Mouse (Mus musculus) lung, embryonic 14.5 days (tissue): Measurements from ENCODE around the gene Art4. TPM values are rescaled to one million over a fixed set of nuclear protein-coding genes. Genes with fewer than 3 reads are reported as not detected.

Experiments
- ATAC-seq: fragments of 200-750 bp; cut with Nextera tagmentation; 2 replicates; pipeline ENCODE4 v1.8.0; 2017; ENCODE audit warnings: mild to moderate bottlenecking, moderate TSS enrichment, moderate library complexity; ENCODE audit not compliant: insufficient read depth
- DNase-seq: peaks from one replicate; pipeline ENCODE4 v3.0.0-alpha.2; 2015
- H3K27ac ChIP-seq: fragments of 300-500 bp; sonication (generic); 2 replicates; pipeline ENCODE4 v1.5.1; 2014; ENCODE audit warnings: low read depth, mild to moderate bottlenecking, moderate library complexity
- H3K27me3 ChIP-seq: fragments of 300-500 bp; sonication (generic); 2 replicates; pipeline ENCODE4 v1.6.1; 2014; ENCODE audit warnings: low read length, control low read depth; ENCODE audit not compliant: insufficient read depth
- H3K36me3 ChIP-seq: fragments of 300-500 bp; sonication (generic); 2 replicates; pipeline ENCODE4 v1.6.1; 2014; ENCODE audit warnings: control low read depth; ENCODE audit not compliant: insufficient read depth
- H3K4me1 ChIP-seq: fragments of 300-500 bp; sonication (generic); 2 replicates; pipeline ENCODE4 v1.6.1; 2014; ENCODE audit warnings: antibody characterized with exemption, control low read depth; ENCODE audit not compliant: insufficient read depth
- H3K4me2 ChIP-seq: fragments of 300-500 bp; sonication (generic); 2 replicates; pipeline ENCODE4 v1.6.1; 2014; ENCODE audit warnings: mild to moderate bottlenecking
- H3K4me3 ChIP-seq: fragments of 300-500 bp; sonication (generic); 2 replicates; pipeline ENCODE4 v1.5.1; 2014; ENCODE audit warnings: low read depth, low read length
- H3K9ac ChIP-seq: fragments of 300-500 bp; sonication (generic); 2 replicates; pipeline ENCODE4 v1.6.1; 2014
- H3K9me3 ChIP-seq: fragments of 300-500 bp; sonication (generic); 2 replicates; pipeline ENCODE4 v1.6.1; 2016; ENCODE audit warnings: low read depth, low read length, control low read depth
- CTCF ChIP-seq: IDR thresholded peaks from 2 replicates; pipeline ENCODE4 v1.5.1; 2016; ENCODE audit warnings: antibody characterized with exemption, low read depth
- WGBS: fragments of 180-500 bp; shearing (Covaris S2); extraction: QIAGEN DNeasy Blood & Tissue Kit; methylation state at CpG from one replicate; pipeline ENCODE4 v1.1.7; 2014; 5-methylcytosine and 5-hydroxymethylcytosine counted together
- polyA plus RNA-seq: library from polyadenylated mRNA; unstranded; fragments of >200 nt; fragmentation: Nextera tagmentation; extraction: Ambion mirVana; gene quantifications from 2 replicates; pipeline ENCODE4 v1.2.1, GENCODE M21; 2014

The Art4 gene
- polyA plus RNA-seq, 1 experiment from 2014 or later, result 3.3 TPM

GRCm38 (mm10) chr6:136898954-136899353 lies 41.4 kb upstream of the Art4 start:
- TF ChIP-seq CTCF, result no peak
- H3K27me3 ChIP-seq, result no peaks in the 10 kb centered on the region
- H3K27ac ChIP-seq, result peak overlapping the region; percentile 85
- no peak overlapping the region for H3K4me2 ChIP-seq
- H3K4me1 ChIP-seq, result peaks cover 30% of the 10 kb centered on the region
- 36% methylated on average over 2 of the region's 2 CpGs for WGBS
- no peaks in the 10 kb centered on the region for H3K36me3 ChIP-seq
- no peak for DNase-seq
- no peak for ATAC-seq
- no peak overlapping the region for H3K4me3 ChIP-seq
- H3K9me3 ChIP-seq, result no peaks in the 10 kb centered on the region
- no peak overlapping the region for H3K9ac ChIP-seq

GRCm38 (mm10) chr6:136898222-136898621 lies 40.7 kb upstream of the Art4 start:
- no peaks in the 10 kb centered on the region for H3K27me3 ChIP-seq
- H3K9me3 ChIP-seq, result no peaks in the 10 kb centered on the region
- H3K36me3 ChIP-seq, result no peaks in the 10 kb centered on the region
- WGBS, result 20% methylated on average over 4 of the region's 4 CpGs
- ATAC-seq, result peak; percentile 98
- peak overlapping the region; percentile 94 for H3K27ac ChIP-seq
- peaks cover 33% of the 10 kb centered on the region for H3K4me1 ChIP-seq
- no peak overlapping the region for H3K4me2 ChIP-seq
- H3K9ac ChIP-seq, result no peak overlapping the region
- no peak overlapping the region for H3K4me3 ChIP-seq
- DNase-seq, result peak; percentile 99
- no peak for TF ChIP-seq CTCF

- Histone ChIP-seq H3K4me1 (peaks cover 33% of the 10 kb centered on the region), H3K4me3 (no peak overlapping the region), H3K9ac (no peak overlapping the region), H3K27ac (peak overlapping the region; percentile 94), H3K36me3 (no peaks in the 10 kb centered on the region), H3K9me3 (no peaks in the 10 kb centered on the region), H3K4me2 (no peak overlapping the region), H3K27me3 (no peaks in the 10 kb centered on the region)
- TF ChIP-seq CTCF, result no peak
- DNase-seq (peak; percentile 74), ATAC-seq (peak; percentile 62)
- WGBS, result 37% methylated on average over 4 of the region's 4 CpGs
These were observed 40.3 kb upstream of the Art4 start for GRCm38 (mm10) chr6:136897789-136898188.

- H3K4me2 ChIP-seq, result no peak overlapping the region
- H3K27me3 ChIP-seq, result no peaks in the 10 kb centered on the region
- ATAC-seq (no peak), DNase-seq (peak; percentile 72)
- H3K27ac ChIP-seq, result peak overlapping the region; percentile 78
- H3K9me3 ChIP-seq, result no peaks in the 10 kb centered on the region
- H3K4me3 ChIP-seq, result no peak overlapping the region
- peak overlapping the region; percentile 13; the same call in 1 of the 2 replicates for H3K9ac ChIP-seq
- TF ChIP-seq CTCF, result no peak
- H3K4me1 ChIP-seq, result peaks cover 30% of the 10 kb centered on the region
- no peaks in the 10 kb centered on the region for H3K36me3 ChIP-seq
- WGBS, result 21% methylated on average over 15 of the region's 15 CpGs
These were observed 37.2 kb upstream of the Art4 start for GRCm38 (mm10) chr6:136894532-136895339.

- no peak overlapping the region for H3K27ac ChIP-seq
- WGBS, result 84% methylated on average over 2 of the region's 2 CpGs
- no peaks in the 10 kb centered on the region for H3K36me3 ChIP-seq
- no peak for ATAC-seq
- H3K9ac ChIP-seq, result no peak overlapping the region
- no peaks in the 10 kb centered on the region for H3K27me3 ChIP-seq
- H3K4me1 ChIP-seq, result peaks cover 26% of the 10 kb centered on the region
- no peak overlapping the region for H3K4me3 ChIP-seq
- no peaks in the 10 kb centered on the region for H3K9me3 ChIP-seq
- H3K4me2 ChIP-seq, result no peak overlapping the region
- DNase-seq, result no peak
- TF ChIP-seq CTCF, result no peak
These were observed 34.5 kb upstream of the Art4 start for GRCm38 (mm10) chr6:136892002-136892401.

GRCm38 (mm10) chr6:136889554-136889953 lies 32.0 kb upstream of the Art4 start:
- DNase-seq (peak; percentile 52), ATAC-seq (no peak)
- Histone ChIP-seq H3K4me1 (0 out of 2 replicates have a peak, but pooled peaks cover 6% of the 10 kb centered on the region), H3K27me3 (no peaks in the 10 kb centered on the region), H3K9me3 (no peaks in the 10 kb centered on the region), H3K36me3 (no peaks in the 10 kb centered on the region), H3K4me2 (no peak overlapping the region), H3K27ac (peak overlapping the region; percentile 47; the same call in 1 of the 2 replicates), H3K4me3 (no peak overlapping the region), H3K9ac (no peak overlapping the region)
- WGBS, result 59% methylated on average over 6 of the region's 6 CpGs
- no peak for TF ChIP-seq CTCF

GRCm38 (mm10) chr6:136889067-136889466 lies 31.5 kb upstream of the Art4 start:
- 0 out of 2 replicates have a peak, but pooled peaks cover 3% of the 10 kb centered on the region for H3K4me1 ChIP-seq
- H3K36me3 ChIP-seq, result no peaks in the 10 kb centered on the region
- peak overlapping the region; percentile 56; the same call in 1 of the 2 replicates for H3K27ac ChIP-seq
- TF ChIP-seq CTCF, result no peak
- H3K4me3 ChIP-seq, result no peak overlapping the region
- H3K9me3 ChIP-seq, result no peaks in the 10 kb centered on the region
- H3K9ac ChIP-seq, result no peak overlapping the region
- H3K4me2 ChIP-seq, result no peak overlapping the region
- no peak for DNase-seq
- H3K27me3 ChIP-seq, result no peaks in the 10 kb centered on the region
- WGBS, result 86% methylated on average over 6 of the region's 6 CpGs
- no peak for ATAC-seq
